Mouse (Mus musculus): ENCODE measurements around the gene Vmac.

Vmac gene

DNA sequence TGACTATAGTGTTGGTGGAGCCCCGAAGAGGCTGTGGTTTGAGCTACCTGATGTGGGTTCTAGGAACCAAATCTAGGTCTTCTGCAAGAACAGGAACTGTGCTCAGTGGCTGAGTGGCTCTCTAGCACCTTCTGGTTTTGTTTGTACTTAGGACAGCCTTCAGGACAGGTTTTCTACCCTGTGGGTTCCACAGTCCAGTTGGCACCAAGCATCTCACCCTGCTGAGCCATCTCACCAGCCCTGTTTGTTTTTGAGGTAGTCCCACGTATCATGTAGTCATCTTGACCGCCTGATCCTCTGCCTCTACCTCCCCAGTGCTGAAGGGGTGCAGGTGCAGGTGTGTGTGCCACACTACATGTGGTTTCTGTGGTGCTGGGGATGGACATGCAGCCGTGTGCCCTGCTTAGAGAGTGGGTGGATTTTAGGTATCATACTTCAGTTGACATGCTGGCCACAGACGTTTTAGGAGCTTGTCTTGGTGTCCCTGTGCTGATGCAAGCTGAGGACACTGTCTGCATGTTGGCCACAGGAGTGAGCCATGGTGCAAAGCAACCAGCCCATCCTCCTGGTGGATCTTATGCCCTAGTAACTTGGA, 34.2 kb downstream of the Vmac start:
- DNase-seq = no peak

DNA sequence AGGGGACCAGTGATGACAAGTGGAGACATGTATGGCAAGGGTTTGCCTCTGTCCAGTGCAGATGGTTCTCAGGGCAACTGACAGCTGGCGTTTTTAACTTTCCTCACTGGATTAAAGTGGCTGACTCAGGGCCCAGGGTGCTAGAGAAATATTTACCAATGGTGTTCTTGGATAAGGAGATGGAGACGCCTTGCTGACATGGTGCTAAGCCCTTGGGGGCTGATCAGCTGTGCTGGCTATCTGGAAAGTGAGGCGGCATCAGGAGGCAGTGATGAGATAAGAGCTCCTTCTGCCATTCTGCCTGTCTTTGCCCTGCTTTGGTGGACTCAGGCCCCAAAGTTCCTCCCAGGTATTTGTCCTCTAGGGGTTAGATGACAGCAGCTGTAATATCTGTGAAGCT, 34.9 kb downstream of the Vmac start:
- DNase-seq = no peak

- no peak for DNase-seq
Observed at GRCm38 (mm10) chr17:56681791-56682190, 36.0 kb downstream of the Vmac start.

DNA sequence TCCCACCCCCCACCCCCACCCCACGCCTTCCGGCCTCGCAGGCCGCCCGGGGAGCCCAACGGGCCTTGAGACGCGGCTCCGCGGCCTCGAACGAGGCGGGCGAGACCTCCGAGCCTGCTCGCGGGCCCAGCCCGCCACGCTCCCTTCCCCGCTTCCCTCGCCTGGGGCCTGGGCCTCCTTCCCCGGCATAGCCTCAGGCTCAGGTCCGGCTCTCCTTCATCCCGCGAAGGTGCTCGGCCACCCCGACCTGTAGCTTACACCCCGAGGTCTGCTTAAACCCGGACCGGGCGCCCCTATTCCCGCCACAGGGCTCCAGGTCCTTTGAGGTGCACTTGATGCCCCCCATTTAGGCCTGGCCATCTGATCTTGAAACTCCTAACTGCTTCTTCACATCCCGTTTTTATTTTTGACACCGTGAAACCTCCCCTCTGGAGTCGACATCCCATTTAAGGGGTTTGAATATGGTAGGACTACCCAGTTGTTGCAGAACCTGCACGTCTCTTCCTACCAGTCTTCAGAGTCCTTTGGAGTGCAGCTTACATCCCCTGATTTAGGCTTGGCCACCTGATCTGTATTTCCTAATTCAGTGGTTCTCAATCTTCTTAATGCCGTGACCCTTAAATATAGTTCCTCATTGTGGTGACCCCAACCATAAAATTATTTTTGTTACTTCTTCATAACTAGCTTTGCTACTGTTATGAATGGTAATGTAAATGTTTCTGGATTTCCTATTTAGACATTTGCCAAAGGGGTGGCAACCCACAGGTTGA, 44.0 kb downstream of the Vmac start:
- DNase-seq = no peak

DNA sequence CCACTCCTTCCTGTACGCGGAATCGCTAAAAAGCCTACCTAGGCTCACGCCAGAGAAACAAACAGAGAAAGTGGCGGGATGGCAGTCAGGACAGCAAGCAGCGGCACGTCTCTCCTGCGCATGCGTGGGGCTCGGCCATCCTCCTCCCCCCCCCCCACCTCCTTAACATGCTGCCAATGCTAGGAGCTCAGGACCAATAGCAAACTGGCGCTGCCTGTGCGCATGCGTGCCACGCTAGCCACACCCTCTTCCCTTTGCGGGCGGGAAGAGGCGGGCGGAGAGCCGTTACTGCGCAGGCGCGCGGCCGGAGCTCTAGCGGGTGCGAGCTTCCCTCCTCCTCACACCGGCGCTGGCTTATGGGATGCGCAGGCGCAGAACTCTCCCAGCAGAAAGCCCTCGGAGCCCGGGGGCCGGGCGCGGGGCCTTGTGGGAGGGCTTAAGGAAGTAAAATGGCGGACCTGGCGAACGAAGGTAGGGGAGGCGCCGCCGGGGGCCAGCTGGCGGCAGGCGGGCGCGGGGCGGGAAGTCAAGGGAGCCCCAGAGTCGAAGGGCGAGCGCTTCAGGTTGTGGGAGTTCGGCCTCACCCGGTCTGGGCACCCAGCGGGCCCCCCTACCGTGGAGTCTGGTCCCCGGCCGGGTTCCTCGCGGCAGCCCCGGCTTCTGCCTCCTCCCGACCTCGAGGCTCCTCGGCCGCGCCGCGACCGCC, 44.7 kb downstream of the Vmac start, which contains the start of gene Ranbp3:
Gene Ranbp3, plus strand, starts transcription at position 354 of the 706 bp plus-strand sequence.
- peak; percentile 100 for DNase-seq

DNA sequence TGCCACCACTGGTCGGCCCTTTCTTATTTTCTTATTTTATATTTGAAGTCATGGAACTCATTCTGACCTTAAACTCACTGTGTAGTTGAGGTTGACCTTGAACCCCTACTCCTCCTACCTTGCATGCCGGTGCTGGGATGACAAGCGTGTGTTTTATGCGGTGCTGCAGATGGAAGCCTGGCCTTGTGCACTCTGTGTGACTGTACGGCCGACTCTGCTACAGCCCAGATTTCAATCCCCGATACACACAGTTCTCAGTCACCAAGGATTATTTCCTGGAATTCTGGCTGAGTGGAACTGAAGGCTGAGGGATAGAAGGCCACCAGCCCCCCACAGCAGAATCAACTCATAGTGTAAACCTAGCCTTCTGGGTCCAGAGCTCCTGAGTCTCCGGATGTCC, 48.1 kb downstream of the Vmac start:
- DNase-seq = no peak

DNA sequence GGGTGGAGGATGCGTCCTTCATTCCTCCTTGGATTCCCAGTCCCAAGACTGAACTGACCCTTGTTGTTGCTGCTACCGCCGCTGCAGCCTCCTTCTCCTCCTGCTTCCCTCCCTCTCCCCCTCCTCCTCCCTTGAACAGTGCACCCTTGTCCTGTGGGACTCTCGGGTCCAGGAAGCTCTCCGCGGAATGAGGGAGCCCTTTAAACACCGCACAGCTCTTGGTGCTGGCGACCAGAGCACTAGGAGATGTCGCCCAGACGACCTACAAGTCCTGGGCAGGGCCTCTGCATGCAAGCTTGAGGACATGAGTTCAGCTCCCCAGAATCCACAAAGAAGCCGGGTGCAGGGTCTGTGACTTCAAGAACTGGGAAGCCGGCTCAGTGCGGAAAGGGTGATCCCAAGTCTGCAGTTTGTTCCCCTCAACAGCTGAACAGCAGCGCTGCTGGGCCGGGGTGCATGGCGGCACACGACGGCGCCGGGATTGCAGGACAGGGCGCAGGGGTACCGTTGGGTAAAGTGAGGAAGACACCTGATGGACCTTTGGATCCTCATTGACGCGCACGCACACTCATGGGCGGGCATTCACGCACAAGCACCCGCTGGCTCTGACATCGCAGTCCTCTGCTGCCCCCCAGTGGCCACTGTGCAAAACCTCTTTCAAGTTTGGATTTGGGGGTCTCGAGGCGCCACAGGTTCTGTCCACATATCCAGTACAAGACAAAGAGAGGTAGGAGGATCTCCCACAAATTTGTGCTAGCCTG, 49.3 kb downstream of the Vmac start:
- peak; percentile 83 to 87 for DNase-seq

- DNase-seq = no peak
Observed at GRCm38 (mm10) chr17:56667591-56667990, 50.2 kb downstream of the Vmac start.

DNA sequence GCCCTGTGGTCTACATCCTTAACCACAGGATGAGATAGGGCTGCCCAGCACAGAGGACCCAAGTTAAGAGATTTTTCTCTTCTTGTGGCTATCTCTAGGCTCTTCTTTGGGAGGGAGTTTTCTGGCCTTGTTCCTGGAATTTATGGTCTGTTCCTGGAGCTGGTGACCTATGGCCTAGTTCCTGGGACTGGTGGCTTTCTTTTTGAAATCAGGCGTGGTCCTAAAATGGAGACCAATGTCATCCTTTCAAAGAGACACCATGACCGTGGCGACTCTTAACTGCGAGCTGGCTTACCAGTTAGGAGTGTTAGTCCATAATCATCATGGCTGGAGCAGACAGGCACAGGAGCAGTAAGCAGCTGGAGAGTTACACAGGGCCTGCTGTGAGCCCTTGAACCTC, 51.4 kb downstream of the Vmac start:
- no peak for DNase-seq

- DNase-seq = peak; percentile 31 to 53
Observed at GRCm38 (mm10) chr17:56664333-56664732, 53.5 kb downstream of the Vmac start.

Data from lung, postnatal 4 days (tissue).